Mouse (Mus musculus) heart, embryonic 13.5 days (tissue): ENCODE data around the gene Rilpl1. TPM values are rescaled to one million over a fixed set of nuclear protein-coding genes. Genes with fewer than 3 reads are reported as not detected.
A peak's percentile ranks its signal among the peaks of the same experiment; 100 is the strongest.
"Not testable (repeated sequence)": the region's sequence is repeated elsewhere in the genome, so short reads cannot be mapped to it uniquely, and the experiment has no call there.

Source experiments
- ATAC-seq: fragments of 200-750 bp; cut with Nextera tagmentation; 2 replicates; pipeline ENCODE4 v1.8.0; 2017; ENCODE audit warnings: moderate TSS enrichment; ENCODE audit not compliant: insufficient number of reproducible peaks, low FRiP score, low TSS enrichment; ENCODE audit errors: extremely low read depth
- H3K27ac ChIP-seq: fragments of 300-500 bp; sonication (generic); replicated peaks from 2 replicates; pipeline ENCODE4 v1.5.1; 2015; ENCODE audit warnings: moderate library complexity, mild to moderate bottlenecking, inconsistent platforms
- H3K27me3 ChIP-seq: fragments of 300-500 bp; sonication (generic); replicated peaks from 2 replicates; pipeline ENCODE4 v1.6.1; 2015; ENCODE audit warnings: mild to moderate bottlenecking, inconsistent platforms
- H3K36me3 ChIP-seq: fragments of 300-500 bp; sonication (generic); 2 replicates; pipeline ENCODE4 v1.6.1; 2015; ENCODE audit warnings: mild to moderate bottlenecking, inconsistent platforms
- H3K4me1 ChIP-seq: fragments of 300-500 bp; sonication (generic); 2 replicates; pipeline ENCODE4 v1.6.1; 2015; ENCODE audit warnings: inconsistent platforms
- H3K4me2 ChIP-seq: fragments of 300-500 bp; sonication (generic); 2 replicates; pipeline ENCODE4 v1.6.1; 2015; ENCODE audit warnings: inconsistent platforms, mild to moderate bottlenecking, moderate library complexity
- H3K4me3 ChIP-seq: fragments of 300-500 bp; sonication (generic); 2 replicates; pipeline ENCODE4 v1.5.1; 2015; ENCODE audit warnings: moderate library complexity, mild to moderate bottlenecking, inconsistent platforms
- H3K9ac ChIP-seq: fragments of 300-500 bp; sonication (generic); 2 replicates; pipeline ENCODE4 v1.6.1; 2015; ENCODE audit warnings: inconsistent platforms, mild to moderate bottlenecking, moderate library complexity
- H3K9me3 ChIP-seq: fragments of 300-500 bp; sonication (generic); 2 replicates; pipeline ENCODE4 v1.6.1; 2016; ENCODE audit warnings: inconsistent platforms
- WGBS: fragments of 180-500 bp; shearing (Covaris S2); methylation state at CpG from one replicate; pipeline ENCODE4 v1.1.7; 2015; ENCODE audit warnings: mixed read lengths; 5-methylcytosine and 5-hydroxymethylcytosine counted together
- polyA plus RNA-seq: library from polyadenylated mRNA; unstranded; fragments of >200 nt; fragmentation: Nextera tagmentation; extraction: Ambion mirVana; gene quantifications from 2 replicates; pipeline ENCODE4 v1.2.1, GENCODE M21; 2015

Gene Rilpl1
- polyA plus RNA-seq, 1 experiment from 2014 or later: 21.8 TPM

GRCm38 (mm10) chr5:124468365-124468764, 62.8 kb downstream of the Rilpl1 start:
- Histone ChIP-seq H3K36me3 (peaks cover 47% of the 10 kb centered on the region), H3K4me2 (no peak overlapping the region), H3K9ac (no peak overlapping the region), H3K27ac (no peak overlapping the region), H3K4me1 (no peaks in the 10 kb centered on the region), H3K4me3 (no peak overlapping the region), H3K27me3 (no peaks in the 10 kb centered on the region), H3K9me3 (no peaks in the 10 kb centered on the region)
- no peak for ATAC-seq
- 82% methylated on average over 7 of the region's 7 CpGs for WGBS

GRCm38 (mm10) chr5:124467766-124468165, 63.4 kb downstream of the Rilpl1 start:
- H3K9me3 ChIP-seq: no peaks in the 10 kb centered on the region
- no peaks in the 10 kb centered on the region for H3K27me3 ChIP-seq
- no peak overlapping the region for H3K9ac ChIP-seq
- H3K4me1 ChIP-seq: no peaks in the 10 kb centered on the region
- no peak overlapping the region for H3K27ac ChIP-seq
- WGBS: 60% methylated on average over 1 of the region's 1 CpGs
- ATAC-seq: no peak
- H3K36me3 ChIP-seq: peaks cover 53% of the 10 kb centered on the region
- H3K4me2 ChIP-seq: no peak overlapping the region
- no peak overlapping the region for H3K4me3 ChIP-seq

- H3K9me3 ChIP-seq: no peaks in the 10 kb centered on the region
- H3K4me2 ChIP-seq: no peak overlapping the region
- H3K4me3 ChIP-seq: no peak overlapping the region
- H3K4me1 ChIP-seq: no peaks in the 10 kb centered on the region
- peaks cover 80% of the 10 kb centered on the region for H3K36me3 ChIP-seq
- H3K27me3 ChIP-seq: no peaks in the 10 kb centered on the region
- no peak overlapping the region for H3K9ac ChIP-seq
- ATAC-seq: no peak
- no peak overlapping the region for H3K27ac ChIP-seq
Observed at GRCm38 (mm10) chr5:124464905-124465304, 66.3 kb downstream of the Rilpl1 start.

- Histone ChIP-seq H3K27me3 (no peaks in the 10 kb centered on the region), H3K36me3 (peaks cover 81% of the 10 kb centered on the region), H3K4me3 (no peak overlapping the region), H3K9me3 (no peaks in the 10 kb centered on the region), H3K4me1 (no peaks in the 10 kb centered on the region), H3K27ac (no peak overlapping the region), H3K9ac (no peak overlapping the region), H3K4me2 (no peak overlapping the region)
- WGBS: 82% methylated on average over 5 of the region's 5 CpGs
- no peak for ATAC-seq
Observed at GRCm38 (mm10) chr5:124463462-124463861, 67.7 kb downstream of the Rilpl1 start.

GRCm38 (mm10) chr5:124462297-124463025, 68.7 kb downstream of the Rilpl1 start:
- no peak overlapping the region for H3K4me3 ChIP-seq
- H3K4me1 ChIP-seq: no peaks in the 10 kb centered on the region
- H3K36me3 ChIP-seq: peaks cover 81% of the 10 kb centered on the region
- H3K4me2 ChIP-seq: no peak overlapping the region
- H3K9ac ChIP-seq: no peak overlapping the region
- H3K9me3 ChIP-seq: no peaks in the 10 kb centered on the region
- H3K27me3 ChIP-seq: no peaks in the 10 kb centered on the region
- no peak overlapping the region for H3K27ac ChIP-seq
- ATAC-seq: no peak
- 85% methylated on average over 8 of the region's 8 CpGs for WGBS

GRCm38 (mm10) chr5:124460922-124461321, 70.3 kb downstream of the Rilpl1 start:
- H3K4me3 ChIP-seq, H3K4me1 ChIP-seq, H3K4me2 ChIP-seq, H3K27me3 ChIP-seq, H3K9me3 ChIP-seq, H3K27ac ChIP-seq, ATAC-seq, H3K9ac ChIP-seq: not testable (repeated sequence)
- WGBS: 91% methylated on average over 14 of the region's 14 CpGs
- peaks cover 82% of the 10 kb centered on the region for H3K36me3 ChIP-seq

- Histone ChIP-seq H3K4me1 (peaks cover 22% of the 10 kb centered on the region), H3K4me3 (no peak overlapping the region), H3K9ac (no peak overlapping the region), H3K9me3 (no peaks in the 10 kb centered on the region), H3K27ac (no peak overlapping the region), H3K36me3 (peaks cover 97% of the 10 kb centered on the region), H3K4me2 (no peak overlapping the region), H3K27me3 (no peaks in the 10 kb centered on the region)
- WGBS: 90% methylated on average over 6 of the region's 6 CpGs
- ATAC-seq: no peak
Observed at GRCm38 (mm10) chr5:124456762-124457161, 74.4 kb downstream of the Rilpl1 start.

GRCm38 (mm10) chr5:124454082-124454419, 77.1 kb downstream of the Rilpl1 start:
- Histone ChIP-seq H3K4me2 (no peak overlapping the region), H3K36me3 (peaks cover 97% of the 10 kb centered on the region), H3K27ac (peak overlapping the region; percentile 64), H3K4me1 (peaks cover 43% of the 10 kb centered on the region), H3K27me3 (no peaks in the 10 kb centered on the region), H3K4me3 (no peak overlapping the region), H3K9ac (no peak overlapping the region), H3K9me3 (no peaks in the 10 kb centered on the region)
- WGBS: 81% methylated on average over 1 of the region's 1 CpGs
- no peak for ATAC-seq

- ATAC-seq: no peak
- Histone ChIP-seq H3K9ac (peak overlapping the region; percentile 50; the same call in 1 of the 2 replicates), H3K36me3 (peaks cover 97% of the 10 kb centered on the region), H3K27ac (peak overlapping the region; percentile 64), H3K4me2 (no peak overlapping the region), H3K9me3 (no peaks in the 10 kb centered on the region), H3K4me3 (no peak overlapping the region), H3K27me3 (no peaks in the 10 kb centered on the region), H3K4me1 (peaks cover 49% of the 10 kb centered on the region)
- 74% methylated on average over 13 of the region's 13 CpGs for WGBS
Observed at GRCm38 (mm10) chr5:124453339-124454081, 77.7 kb downstream of the Rilpl1 start.

GRCm38 (mm10) chr5:124452494-124453228, 78.5 kb downstream of the Rilpl1 start:
- Histone ChIP-seq H3K4me3 (no peak overlapping the region), H3K4me1 (peaks cover 56% of the 10 kb centered on the region), H3K27me3 (no peaks in the 10 kb centered on the region), H3K9ac (peak overlapping the region; percentile 50), H3K36me3 (peaks cover 97% of the 10 kb centered on the region), H3K9me3 (no peaks in the 10 kb centered on the region), H3K27ac (peak overlapping the region; percentile 64), H3K4me2 (no peak overlapping the region)
- no peak for ATAC-seq
- WGBS: 61% methylated on average over 15 of the region's 15 CpGs

- Histone ChIP-seq H3K9ac (peak overlapping the region; percentile 47; the same call in 1 of the 2 replicates), H3K9me3 (no peaks in the 10 kb centered on the region), H3K4me3 (no peak overlapping the region), H3K4me2 (no peak overlapping the region), H3K27ac (peak overlapping the region; percentile 7; the same call in 1 of the 2 replicates), H3K4me1 (peaks cover 72% of the 10 kb centered on the region), H3K36me3 (peaks cover 86% of the 10 kb centered on the region), H3K27me3 (no peaks in the 10 kb centered on the region)
- no peak for ATAC-seq
- 78% methylated on average over 16 of the region's 16 CpGs for WGBS
Observed at GRCm38 (mm10) chr5:124450641-124451340, 80.4 kb downstream of the Rilpl1 start.
